Mouse (Mus musculus) forebrain, embryonic 16.5 days (tissue): ENCODE data around the gene Ubl3. TPM values are rescaled to one million over a fixed set of nuclear protein-coding genes. Genes with fewer than 3 reads are reported as not detected.
A peak's percentile ranks its signal among the peaks of the same experiment; 100 is the strongest.

ENCODE experiments used
- ATAC-seq: fragments of 200-750 bp; cut with Nextera tagmentation; 2 replicates; pipeline ENCODE4 v1.8.0; 2017; ENCODE audit warnings: mild to moderate bottlenecking, moderate library complexity
- H3K27ac ChIP-seq: fragments of 300-500 bp; sonication (generic); 2 replicates; pipeline ENCODE4 v1.5.1; 2014; ENCODE audit warnings: low read length, control low read depth
- H3K27me3 ChIP-seq: fragments of 300-500 bp; sonication (generic); replicated peaks from 2 replicates; pipeline ENCODE4 v1.6.1; 2014; ENCODE audit warnings: low read length; ENCODE audit not compliant: control insufficient read depth, insufficient read depth
- H3K36me3 ChIP-seq: fragments of 300-500 bp; sonication (generic); 2 replicates; pipeline ENCODE4 v1.6.1; 2014; ENCODE audit not compliant: control insufficient read depth, insufficient read depth
- H3K4me1 ChIP-seq: fragments of 300-500 bp; sonication (generic); replicated peaks from 2 replicates; pipeline ENCODE4 v1.6.1; 2014; ENCODE audit warnings: low read length; ENCODE audit not compliant: control insufficient read depth, insufficient read depth
- H3K4me2 ChIP-seq: fragments of 300-500 bp; sonication (generic); 2 replicates; pipeline ENCODE4 v1.6.1; 2014; ENCODE audit warnings: mild to moderate bottlenecking, low read length, control low read depth
- H3K4me3 ChIP-seq: fragments of 300-500 bp; sonication (generic); replicated peaks from 2 replicates; pipeline ENCODE4 v1.5.1; 2014; ENCODE audit warnings: mild to moderate bottlenecking, low read length, control low read depth
- H3K9ac ChIP-seq: fragments of 300-500 bp; sonication (generic); replicated peaks from 2 replicates; pipeline ENCODE4 v1.6.1; 2014; ENCODE audit warnings: low read depth, low read length, control low read depth
- H3K9me3 ChIP-seq: fragments of 300-500 bp; sonication (generic); 2 replicates; pipeline ENCODE4 v1.6.1; 2016; ENCODE audit warnings: low read length; ENCODE audit not compliant: control insufficient read depth
- WGBS: fragments of 180-500 bp; shearing (Covaris S2); extraction: QIAGEN DNeasy Blood & Tissue Kit; methylation state at CpG from one replicate; pipeline ENCODE4 v1.1.7; 2014; 5-methylcytosine and 5-hydroxymethylcytosine counted together
- polyA plus RNA-seq: library from polyadenylated mRNA; unstranded; fragments of >200 nt; fragmentation: Nextera tagmentation; extraction: Ambion mirVana; gene quantifications from 2 replicates; pipeline ENCODE4 v1.2.1, GENCODE M21; 2015

Gene Ubl3
- polyA plus RNA-seq, 1 experiment from 2014 or later: 75.7 TPM

DNA sequence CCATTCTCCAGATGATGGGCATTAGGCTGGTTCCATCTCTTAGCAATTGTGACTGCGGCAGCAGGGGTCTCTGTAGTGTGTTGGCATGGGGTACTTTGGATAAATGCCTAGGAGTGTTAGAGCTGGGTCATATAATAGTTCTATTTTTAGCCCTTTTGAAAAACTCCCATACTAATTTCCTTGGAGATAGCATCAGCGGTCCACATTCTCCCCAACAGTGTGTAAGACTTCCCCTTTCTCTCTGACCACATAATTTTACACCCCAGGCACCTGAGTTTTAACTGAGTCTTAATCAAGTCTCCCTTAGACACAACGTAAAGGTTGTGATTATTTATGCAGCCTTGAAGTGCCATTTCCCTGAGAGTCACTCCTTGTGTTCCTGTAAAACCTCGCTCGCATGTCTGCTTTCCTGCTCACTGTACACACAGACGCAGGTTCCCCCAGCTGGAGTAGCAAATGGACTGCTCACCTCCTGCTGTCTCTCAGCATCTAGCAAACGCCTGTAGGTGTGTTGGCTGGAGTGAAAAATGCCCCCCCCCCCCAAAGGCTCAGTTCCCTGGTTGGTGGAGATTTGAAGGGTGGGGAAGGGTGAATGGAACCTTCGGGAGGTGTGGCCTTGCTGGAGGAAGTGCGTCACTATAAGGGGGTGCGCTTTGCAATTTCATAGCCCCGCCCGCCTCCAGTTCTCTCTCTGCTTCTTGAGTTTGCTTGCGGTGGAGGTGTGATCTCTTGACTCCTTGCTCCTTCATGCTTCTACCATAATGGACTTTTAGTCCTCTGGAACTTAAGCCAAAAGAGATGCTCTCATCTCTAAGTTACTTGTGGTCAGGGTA, 63.5 kb downstream of the Ubl3 start:
- H3K9ac ChIP-seq: no peak overlapping the region
- H3K27ac ChIP-seq: no peak overlapping the region
- 0 out of 2 replicates have a peak overlapping the region, but pooled peaks have one; percentile 7 for H3K4me3 ChIP-seq
- peaks cover 15% of the 10 kb centered on the region for H3K4me1 ChIP-seq
- H3K4me2 ChIP-seq: peak overlapping the region; percentile 20
- ATAC-seq: peak; percentile 60
- WGBS: 64% methylated on average over 13 of the region's 13 CpGs
- no peaks in the 10 kb centered on the region for H3K36me3 ChIP-seq
- H3K9me3 ChIP-seq: no peaks in the 10 kb centered on the region
- H3K27me3 ChIP-seq: no peaks in the 10 kb centered on the region

DNA sequence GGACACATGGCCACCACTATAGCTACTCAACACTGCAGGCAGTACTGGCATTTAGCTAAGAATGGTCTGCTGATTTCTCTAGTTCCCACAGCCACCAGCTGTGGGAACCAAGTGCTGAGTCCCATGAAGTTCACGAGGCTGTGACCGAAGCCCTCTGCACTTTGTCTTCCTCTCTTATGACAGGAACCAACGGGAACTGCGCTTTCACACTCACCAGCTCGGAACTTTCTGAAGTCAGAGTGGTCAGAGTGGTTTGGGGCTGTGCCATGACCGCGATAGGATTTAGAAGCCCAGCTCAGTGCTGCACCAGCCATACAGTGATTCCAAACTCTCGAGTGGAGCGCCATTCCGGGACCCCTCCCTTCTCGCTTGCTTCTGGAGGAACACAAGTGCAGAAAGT, 66.4 kb downstream of the Ubl3 start:
- 89% methylated on average over 11 of the region's 11 CpGs for WGBS
- H3K4me3 ChIP-seq: no peak overlapping the region
- H3K9ac ChIP-seq: no peak overlapping the region
- no peaks in the 10 kb centered on the region for H3K9me3 ChIP-seq
- no peak overlapping the region for H3K27ac ChIP-seq
- H3K36me3 ChIP-seq: no peaks in the 10 kb centered on the region
- H3K27me3 ChIP-seq: no peaks in the 10 kb centered on the region
- peaks cover 15% of the 10 kb centered on the region for H3K4me1 ChIP-seq
- no peak for ATAC-seq
- no peak overlapping the region for H3K4me2 ChIP-seq

DNA sequence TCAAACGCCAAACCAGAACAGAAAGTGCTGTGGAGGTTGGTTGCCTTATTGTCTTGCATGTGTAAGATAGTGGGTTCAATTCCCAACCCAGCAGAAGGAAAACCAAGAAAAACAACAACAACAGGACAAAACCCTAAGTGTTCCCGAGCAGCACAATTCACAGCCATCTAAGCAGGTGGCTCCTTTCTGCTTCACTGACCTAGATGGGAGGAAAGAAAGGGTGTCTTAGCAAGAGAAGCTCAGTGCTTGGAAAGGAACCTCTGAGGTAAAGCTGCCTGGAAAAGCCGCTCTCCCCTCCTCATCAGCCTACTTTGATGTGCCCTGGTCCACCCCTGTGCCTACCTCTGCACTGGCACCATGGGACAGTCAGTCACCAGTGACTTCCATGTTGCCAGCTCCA, 70.8 kb downstream of the Ubl3 start:
- Histone ChIP-seq H3K4me1 (no peaks in the 10 kb centered on the region), H3K27ac (no peak overlapping the region), H3K4me3 (no peak overlapping the region), H3K9me3 (no peaks in the 10 kb centered on the region), H3K27me3 (no peaks in the 10 kb centered on the region), H3K4me2 (no peak overlapping the region), H3K36me3 (no peaks in the 10 kb centered on the region), H3K9ac (no peak overlapping the region)
- 79% methylated on average over 3 of the region's 3 CpGs for WGBS
- no peak for ATAC-seq

DNA sequence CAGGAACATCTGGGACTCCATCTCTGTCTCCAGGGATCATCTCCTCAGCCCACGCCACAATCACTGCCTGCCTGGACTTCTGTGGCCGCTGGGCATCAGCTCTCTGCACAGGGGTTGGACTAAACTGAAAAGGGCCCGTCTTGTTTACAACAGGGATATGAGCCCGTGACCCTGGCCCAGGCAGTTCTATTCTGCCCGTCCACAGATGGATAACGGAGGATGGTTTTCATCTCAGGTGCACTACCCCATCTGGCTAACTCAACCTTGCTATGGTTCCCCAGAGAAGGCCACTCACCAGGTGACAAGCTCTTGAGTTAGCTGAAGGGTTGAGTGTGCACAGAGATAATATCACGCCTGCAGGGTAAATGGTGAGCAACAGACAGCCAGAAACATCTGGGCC, 78.2 kb downstream of the Ubl3 start:
- WGBS: 89% methylated on average over 7 of the region's 7 CpGs
- ATAC-seq: no peak

DNA sequence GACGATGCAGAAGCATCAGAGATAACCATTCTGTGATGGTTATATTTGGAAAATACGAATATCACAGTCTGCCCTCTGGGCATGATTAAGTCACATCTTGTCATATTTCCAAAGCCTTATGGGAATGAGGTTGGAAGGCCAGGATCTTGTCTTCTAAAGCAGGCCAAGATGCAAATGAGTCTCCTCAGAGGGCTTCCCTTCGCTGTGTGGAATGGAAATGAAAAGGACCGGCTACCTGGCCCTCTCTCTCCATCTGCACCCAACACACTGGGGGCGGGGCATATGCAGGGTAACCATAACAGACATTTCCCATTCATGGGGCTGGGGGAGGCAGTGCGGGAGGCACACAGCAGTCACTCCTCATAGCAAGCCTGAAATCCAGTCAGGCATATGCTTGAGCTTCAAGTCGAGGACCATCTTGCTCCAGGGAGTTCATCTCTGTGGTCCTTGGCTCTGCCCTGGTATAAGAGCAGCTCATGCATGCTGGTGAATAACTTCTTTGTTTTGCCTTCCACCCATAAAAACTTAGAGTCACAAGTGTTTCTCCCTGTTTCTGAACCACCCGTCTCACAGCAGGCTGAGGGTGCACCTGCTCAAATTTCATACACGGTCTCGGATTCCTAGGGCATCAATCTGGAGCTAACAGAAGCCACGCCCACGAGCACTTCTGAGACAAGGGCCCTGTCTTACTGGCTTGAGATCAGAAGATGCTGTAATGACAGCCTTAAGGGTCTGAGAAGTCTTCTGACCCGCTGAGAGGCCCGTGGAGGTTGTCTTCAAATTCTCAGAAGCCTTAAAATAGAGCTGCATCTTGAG, 83.8 kb downstream of the Ubl3 start:
- Histone ChIP-seq H3K27me3 (no peaks in the 10 kb centered on the region), H3K4me2 (no peak overlapping the region), H3K9ac (no peak overlapping the region), H3K27ac (no peak overlapping the region), H3K36me3 (no peaks in the 10 kb centered on the region), H3K4me3 (no peak overlapping the region), H3K9me3 (no peaks in the 10 kb centered on the region), H3K4me1 (peaks cover 2% of the 10 kb centered on the region; the same call in 1 of the 2 replicates)
- no peak for ATAC-seq
- WGBS: 62% methylated on average over 14 of the region's 14 CpGs

More for the DNA sequence above, 78.2 kb downstream of the Ubl3 start:
- Histone ChIP-seq H3K27ac (no peak overlapping the region), H3K9ac (no peak overlapping the region), H3K4me2 (no peak overlapping the region), H3K9me3 (no peaks in the 10 kb centered on the region), H3K27me3 (no peaks in the 10 kb centered on the region), H3K4me1 (no peaks in the 10 kb centered on the region; the same call in 1 of the 2 replicates), H3K4me3 (no peak overlapping the region), H3K36me3 (no peaks in the 10 kb centered on the region)

DNA sequence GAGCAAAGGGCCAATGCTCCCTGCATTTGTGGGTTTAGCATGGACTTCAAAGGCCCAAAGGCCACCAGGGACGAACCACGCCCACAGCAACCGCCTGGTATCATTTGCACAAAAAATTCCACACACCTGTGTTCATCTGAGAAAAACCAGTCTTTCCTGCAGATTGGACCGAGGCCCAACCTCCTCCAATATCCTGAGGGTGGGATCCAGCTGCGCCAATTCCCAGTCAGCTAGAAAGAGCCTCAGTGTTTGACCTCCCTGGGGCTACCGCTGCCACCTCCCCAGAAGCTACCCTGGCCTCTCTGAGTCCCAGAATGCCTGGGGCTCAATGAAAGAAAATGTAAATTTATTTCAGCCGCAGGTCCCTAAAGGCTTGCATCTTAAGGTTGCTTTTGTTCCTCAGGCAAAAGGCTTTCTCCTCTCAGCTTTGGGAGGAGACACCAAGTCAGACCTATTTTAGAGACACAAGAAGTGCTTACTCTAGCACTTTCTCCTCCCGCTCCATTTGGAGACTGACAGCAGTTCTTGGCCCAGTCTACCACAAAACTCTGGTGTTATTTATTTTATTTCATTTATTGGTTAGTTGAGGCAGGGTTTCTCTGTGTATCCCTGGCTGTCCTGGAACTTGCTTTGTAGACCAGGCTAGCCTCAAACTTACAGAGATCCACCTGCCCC, 85.5 kb downstream of the Ubl3 start:
- WGBS: 23% methylated on average over 8 of the region's 8 CpGs
- Histone ChIP-seq H3K36me3 (no peaks in the 10 kb centered on the region), H3K4me1 (peaks cover 2% of the 10 kb centered on the region; the same call in 1 of the 2 replicates), H3K4me2 (no peak overlapping the region), H3K9ac (no peak overlapping the region), H3K27ac (no peak overlapping the region), H3K27me3 (no peaks in the 10 kb centered on the region), H3K4me3 (no peak overlapping the region), H3K9me3 (no peaks in the 10 kb centered on the region)
- ATAC-seq: no peak

DNA sequence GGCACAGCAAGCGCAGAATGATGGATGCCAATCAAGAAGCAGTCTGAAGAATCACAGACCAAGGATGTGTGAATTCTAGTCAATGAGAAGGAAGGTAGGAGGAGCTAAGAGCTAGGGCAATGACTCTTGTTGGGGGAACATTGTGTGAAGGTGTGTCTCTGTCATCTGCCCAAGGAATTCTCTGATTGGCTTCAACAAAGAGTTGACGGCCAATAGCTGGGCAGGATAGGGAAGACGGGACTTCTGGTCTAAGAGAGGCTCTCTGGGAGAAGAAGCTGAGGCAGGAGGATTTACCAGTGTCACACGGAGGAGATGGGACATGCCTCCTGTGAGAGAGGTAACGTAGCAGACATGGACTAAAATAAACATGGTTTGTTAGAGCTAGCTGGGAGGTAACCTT, 86.5 kb downstream of the Ubl3 start:
- ATAC-seq: no peak
- H3K27ac ChIP-seq: no peak overlapping the region; the same call in 1 of the 2 replicates

DNA sequence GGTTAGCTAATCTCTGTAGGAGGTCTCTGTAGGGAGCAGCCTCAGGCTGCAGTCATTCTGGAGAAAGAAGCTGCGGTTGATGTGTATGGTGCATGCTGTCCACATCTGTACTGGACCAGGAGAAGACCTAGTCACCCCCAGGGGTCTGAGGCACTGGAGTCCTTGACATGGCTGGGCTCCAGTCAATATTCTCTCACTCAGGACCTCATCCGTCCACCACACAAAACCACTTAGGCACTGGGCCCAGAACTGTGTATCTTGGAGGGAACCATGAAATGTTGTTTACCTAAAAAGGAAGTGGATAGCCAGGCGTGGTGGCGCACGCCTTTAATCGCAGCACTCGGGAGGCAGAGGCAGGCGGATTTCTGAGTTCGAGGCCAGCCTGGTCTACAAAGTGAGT, 87.5 kb downstream of the Ubl3 start:
- no peak overlapping the region for H3K4me2 ChIP-seq
- H3K9me3 ChIP-seq: peaks cover 3% of the 10 kb centered on the region; the same call in 1 of the 2 replicates
- H3K36me3 ChIP-seq: no peaks in the 10 kb centered on the region
- H3K4me1 ChIP-seq: peaks cover 2% of the 10 kb centered on the region; the same call in 1 of the 2 replicates
- WGBS: 97% methylated on average over 9 of the region's 9 CpGs
- no peak overlapping the region for H3K27ac ChIP-seq
- no peak overlapping the region for H3K4me3 ChIP-seq
- no peak for ATAC-seq
- H3K9ac ChIP-seq: no peak overlapping the region
- no peaks in the 10 kb centered on the region for H3K27me3 ChIP-seq

More for the DNA sequence above, 86.5 kb downstream of the Ubl3 start:
- Histone ChIP-seq H3K4me1 (peaks cover 2% of the 10 kb centered on the region; the same call in 1 of the 2 replicates), H3K4me3 (no peak overlapping the region), H3K27me3 (no peaks in the 10 kb centered on the region), H3K9me3 (no peaks in the 10 kb centered on the region), H3K4me2 (no peak overlapping the region), H3K36me3 (no peaks in the 10 kb centered on the region), H3K9ac (no peak overlapping the region)
- 84% methylated on average over 5 of the region's 5 CpGs for WGBS

DNA sequence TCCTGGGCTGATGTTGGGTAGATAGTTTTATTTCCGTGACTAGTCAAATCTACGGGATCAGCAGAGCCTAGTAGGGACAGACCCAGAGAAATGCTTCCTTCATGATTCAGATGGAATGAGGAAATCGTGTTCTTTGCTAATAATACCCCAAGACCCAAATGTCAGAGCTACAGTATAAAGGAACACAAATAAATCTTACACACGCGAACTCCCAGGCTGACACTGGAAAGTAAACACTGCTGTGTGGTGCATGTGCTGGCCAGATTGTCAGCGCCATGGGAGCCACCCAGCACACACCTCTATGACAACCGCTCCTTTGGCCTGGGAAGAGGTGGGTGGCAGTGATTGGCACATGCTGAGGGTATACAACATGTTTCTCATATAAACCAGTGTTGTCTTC, 88.1 kb downstream of the Ubl3 start:
- WGBS: 87% methylated on average over 7 of the region's 7 CpGs
- Histone ChIP-seq H3K9me3 (peaks cover 3% of the 10 kb centered on the region; the same call in 1 of the 2 replicates), H3K9ac (no peak overlapping the region), H3K4me2 (no peak overlapping the region), H3K36me3 (no peaks in the 10 kb centered on the region), H3K27me3 (no peaks in the 10 kb centered on the region), H3K4me1 (peaks cover 2% of the 10 kb centered on the region; the same call in 1 of the 2 replicates), H3K4me3 (no peak overlapping the region), H3K27ac (no peak overlapping the region)
- ATAC-seq: no peak
